Mouse (Mus musculus) kidney, embryonic 16.5 days (tissue): Measurements from ENCODE around the gene Rplp1. TPM values are rescaled to one million over a fixed set of nuclear protein-coding genes. Genes with fewer than 3 reads are reported as not detected.

Experiments
- ATAC-seq: fragments of 200-750 bp; cut with Nextera tagmentation; 2 replicates; pipeline ENCODE4 v1.8.0; 2017; ENCODE audit warnings: moderate TSS enrichment; ENCODE audit not compliant: low FRiP score, low TSS enrichment
- H3K27ac ChIP-seq: fragments of 300-500 bp; sonication (generic); 2 replicates; pipeline ENCODE4 v1.5.1; 2014; ENCODE audit warnings: low read length
- H3K27me3 ChIP-seq: fragments of 300-500 bp; sonication (generic); 2 replicates; pipeline ENCODE4 v1.6.1; 2014; ENCODE audit warnings: low read length, control low read depth, mixed read lengths; ENCODE audit not compliant: insufficient read depth
- H3K36me3 ChIP-seq: fragments of 300-500 bp; sonication (generic); 2 replicates; pipeline ENCODE4 v1.6.1; 2014; ENCODE audit warnings: low read length, control low read depth, mixed read lengths; ENCODE audit not compliant: insufficient read depth
- H3K4me1 ChIP-seq: fragments of 300-500 bp; sonication (generic); 2 replicates; pipeline ENCODE4 v1.6.1; 2014; ENCODE audit warnings: low read length, control low read depth, mixed read lengths; ENCODE audit not compliant: insufficient read depth
- H3K4me2 ChIP-seq: fragments of 300-500 bp; sonication (generic); replicated peaks from 2 replicates; pipeline ENCODE4 v1.6.1; 2014; ENCODE audit warnings: low read depth, low read length
- H3K4me3 ChIP-seq: fragments of 300-500 bp; sonication (generic); 2 replicates; pipeline ENCODE4 v1.5.1; 2014; ENCODE audit warnings: mild to moderate bottlenecking, low read length
- H3K9ac ChIP-seq: fragments of 300-500 bp; sonication (generic); replicated peaks from 2 replicates; pipeline ENCODE4 v1.6.1; 2014; ENCODE audit warnings: low read length
- H3K9me3 ChIP-seq: fragments of 300-500 bp; sonication (generic); 2 replicates; pipeline ENCODE4 v1.6.1; 2016; ENCODE audit warnings: low read length, control low read depth
- WGBS: fragments of 180-500 bp; shearing (Covaris S2); extraction: QIAGEN DNeasy Blood & Tissue Kit; methylation state at CpG from one replicate; pipeline ENCODE4 v1.1.7; 2014; 5-methylcytosine and 5-hydroxymethylcytosine counted together
- polyA plus RNA-seq: library from polyadenylated mRNA; unstranded; fragments of >200 nt; fragmentation: Nextera tagmentation; extraction: Ambion mirVana; gene quantifications from 2 replicates; pipeline ENCODE4 v1.2.1, GENCODE M21; 2015

The Rplp1 gene
- polyA plus RNA-seq, 1 experiment from 2014 or later, result 1,285 TPM

GRCm38 (mm10) chr9:61916986-61917385 is 2.6 kb upstream of the Rplp1 start:
- peaks cover 22% of the 10 kb centered on the region for H3K4me1 ChIP-seq
- peaks cover 53% of the 10 kb centered on the region for H3K36me3 ChIP-seq
- no peak overlapping the region for H3K27ac ChIP-seq
- H3K4me3 ChIP-seq, result no peak overlapping the region
- WGBS, result 92% methylated on average over 3 of the region's 3 CpGs
- H3K9ac ChIP-seq, result no peak overlapping the region
- no peaks in the 10 kb centered on the region for H3K9me3 ChIP-seq
- no peaks in the 10 kb centered on the region for H3K27me3 ChIP-seq
- ATAC-seq, result no peak
- H3K4me2 ChIP-seq, result no peak overlapping the region

GRCm38 (mm10) chr9:61915393-61916005 is 1.2 kb upstream of the Rplp1 start:
- Histone ChIP-seq H3K27ac (peak overlapping the region; percentile 97), H3K27me3 (no peaks in the 10 kb centered on the region), H3K9ac (peak overlapping the region; percentile 67), H3K4me3 (peak overlapping the region; percentile 93), H3K9me3 (no peaks in the 10 kb centered on the region), H3K36me3 (peaks cover 55% of the 10 kb centered on the region), H3K4me2 (peak overlapping the region; percentile 75), H3K4me1 (peaks cover 22% of the 10 kb centered on the region)
- WGBS, result 52% methylated on average over 4 of the region's 4 CpGs
- ATAC-seq, result no peak

- Histone ChIP-seq H3K36me3 (peaks cover 50% of the 10 kb centered on the region), H3K4me2 (peak overlapping the region; percentile 75), H3K9ac (peak overlapping the region; percentile 67), H3K4me3 (peak overlapping the region; percentile 93), H3K4me1 (peaks cover 22% of the 10 kb centered on the region), H3K27ac (peak overlapping the region; percentile 97), H3K9me3 (no peaks in the 10 kb centered on the region), H3K27me3 (no peaks in the 10 kb centered on the region)
- WGBS, result 3% methylated on average over 13 of the region's 13 CpGs
- 0 out of 2 replicates have a peak, but pooled peaks have one; percentile 12 for ATAC-seq
These were observed 567 bp upstream of the Rplp1 start for GRCm38 (mm10) chr9:61914917-61915300.

GRCm38 (mm10) chr9:61911300-61912128 is 2.8 kb downstream of the Rplp1 start:
- Histone ChIP-seq H3K27ac (no peak overlapping the region), H3K9ac (no peak overlapping the region), H3K4me1 (peaks cover 22% of the 10 kb centered on the region), H3K4me2 (no peak overlapping the region), H3K9me3 (no peaks in the 10 kb centered on the region), H3K27me3 (no peaks in the 10 kb centered on the region), H3K4me3 (no peak overlapping the region), H3K36me3 (peaks cover 22% of the 10 kb centered on the region)
- ATAC-seq, result no peak
- 57% methylated on average over 6 of the region's 6 CpGs for WGBS

- no peak for ATAC-seq
- Histone ChIP-seq H3K27me3 (no peaks in the 10 kb centered on the region), H3K36me3 (peaks cover 22% of the 10 kb centered on the region), H3K4me1 (peaks cover 22% of the 10 kb centered on the region), H3K4me2 (no peak overlapping the region), H3K27ac (no peak overlapping the region), H3K9me3 (no peaks in the 10 kb centered on the region), H3K9ac (no peak overlapping the region), H3K4me3 (no peak overlapping the region)
- WGBS, result 41% methylated on average over 20 of the region's 20 CpGs
These were observed 3.7 kb downstream of the Rplp1 start for GRCm38 (mm10) chr9:61910526-61911256.

GRCm38 (mm10) chr9:61909633-61910032 is 4.7 kb downstream of the Rplp1 start:
- Histone ChIP-seq H3K4me3 (no peak overlapping the region), H3K4me1 (peaks cover 16% of the 10 kb centered on the region), H3K4me2 (no peak overlapping the region), H3K9ac (no peak overlapping the region), H3K27me3 (no peaks in the 10 kb centered on the region), H3K27ac (no peak overlapping the region), H3K36me3 (peaks cover 22% of the 10 kb centered on the region), H3K9me3 (no peaks in the 10 kb centered on the region)
- 92% methylated on average over 1 of the region's 1 CpGs for WGBS
- ATAC-seq, result no peak

GRCm38 (mm10) chr9:61908832-61909407 is 5.4 kb downstream of the Rplp1 start:
- WGBS, result 80% methylated on average over 11 of the region's 11 CpGs
- H3K4me2 ChIP-seq, result no peak overlapping the region
- H3K4me3 ChIP-seq, result no peak overlapping the region
- H3K4me1 ChIP-seq, result peaks cover 16% of the 10 kb centered on the region
- H3K36me3 ChIP-seq, result peaks cover 22% of the 10 kb centered on the region
- no peaks in the 10 kb centered on the region for H3K27me3 ChIP-seq
- no peak for ATAC-seq
- no peaks in the 10 kb centered on the region for H3K9me3 ChIP-seq
- H3K27ac ChIP-seq, result no peak overlapping the region
- no peak overlapping the region for H3K9ac ChIP-seq

- Histone ChIP-seq H3K4me3 (no peak overlapping the region), H3K4me2 (no peak overlapping the region), H3K9ac (no peak overlapping the region), H3K36me3 (peaks cover 22% of the 10 kb centered on the region), H3K4me1 (peaks cover 12% of the 10 kb centered on the region), H3K27ac (no peak overlapping the region), H3K9me3 (no peaks in the 10 kb centered on the region), H3K27me3 (no peaks in the 10 kb centered on the region)
- ATAC-seq, result no peak
- WGBS, result 69% methylated on average over 3 of the region's 3 CpGs
These were observed 6.0 kb downstream of the Rplp1 start for GRCm38 (mm10) chr9:61908341-61908740.

- no peak for ATAC-seq
- Histone ChIP-seq H3K9me3 (no peaks in the 10 kb centered on the region), H3K4me2 (no peak overlapping the region), H3K27ac (no peak overlapping the region), H3K9ac (no peak overlapping the region), H3K27me3 (no peaks in the 10 kb centered on the region), H3K4me3 (no peak overlapping the region), H3K36me3 (peaks cover 18% of the 10 kb centered on the region), H3K4me1 (peaks cover 7% of the 10 kb centered on the region; the same call in 1 of the 2 replicates)
- 84% methylated on average over 4 of the region's 4 CpGs for WGBS
These were observed 6.6 kb downstream of the Rplp1 start for GRCm38 (mm10) chr9:61907621-61908295.
